23 mouse cellular contexts compared by ENCODE assay signal in the genomic region with DNA sequence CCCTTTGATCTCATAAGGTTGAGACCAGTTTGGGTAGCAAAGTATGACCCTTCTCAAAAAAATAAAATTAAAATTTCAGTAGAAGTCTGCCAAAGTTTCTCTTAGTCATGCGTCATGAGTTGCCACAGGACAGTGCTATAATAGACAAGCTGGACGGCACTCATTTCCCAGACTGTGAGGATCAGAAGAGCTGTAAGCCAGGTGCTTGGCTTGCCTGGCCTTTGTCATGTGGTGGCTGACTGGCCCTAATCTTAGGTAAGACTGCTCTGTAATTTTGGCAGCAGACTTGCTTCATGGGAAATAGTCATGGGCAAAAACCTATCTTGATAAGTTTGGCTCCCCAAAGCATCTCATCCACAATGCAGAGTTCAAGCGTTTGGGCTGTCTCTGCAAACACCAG.
A peak's percentile ranks its signal among the peaks of the same experiment; 100 is the strongest.
DNase-seq lines count a peak whose midpoint lies in the region; ATAC-seq lines count a peak whose summit lies in the region.
"Had no signal": no experiment of that assay in that cellular context is flagged by ENCODE, and none has a peak within 500 bp of the region (broad histone marks: within the 10 kb centered on the region; RNA-seq: fewer than 3 reads in every experiment).

No protein-coding gene starts in this region.

- no peak overlapping the region for H3K27ac ChIP-seq in heart, embryonic 12.5 days (ENCODE audit: poor library complexity, severe bottlenecking)
- H3K27ac ChIP-seq: forebrain, embryonic 12.5 days; forebrain, embryonic 15.5 days; heart, embryonic 15.5 days; hindbrain, embryonic 10.5 days; hindbrain, embryonic 13.5 days; intestine, embryonic 15.5 days had no signal

- no peak overlapping the region for H3K4me3 ChIP-seq in heart, embryonic 12.5 days
- H3K4me3 ChIP-seq: forebrain, embryonic 12.5 days; forebrain, embryonic 15.5 days; heart, embryonic 15.5 days; hindbrain, embryonic 10.5 days; hindbrain, embryonic 13.5 days; intestine, embryonic 15.5 days had no signal

- H3K36me3 ChIP-seq in heart, embryonic 12.5 days = peaks cover 12% of the 10 kb centered on the region
- H3K36me3 ChIP-seq: forebrain, embryonic 12.5 days; forebrain, embryonic 15.5 days; intestine, embryonic 15.5 days had no signal

- H3K9me3 ChIP-seq in heart, embryonic 12.5 days (replicated peaks) = no peaks in the 10 kb centered on the region
- H3K9me3 ChIP-seq: forebrain, embryonic 12.5 days; forebrain, embryonic 15.5 days; heart, embryonic 15.5 days; hindbrain, embryonic 13.5 days; intestine, embryonic 15.5 days had no signal

- H3K9ac ChIP-seq in heart, embryonic 12.5 days = no peak overlapping the region
- H3K9ac ChIP-seq: forebrain, embryonic 12.5 days; forebrain, embryonic 15.5 days; heart, embryonic 15.5 days; hindbrain, embryonic 13.5 days; intestine, embryonic 15.5 days had no signal

- no peaks in the 10 kb centered on the region for H3K27me3 ChIP-seq in heart, embryonic 12.5 days (replicated peaks)
- H3K27me3 ChIP-seq: forebrain, embryonic 12.5 days; forebrain, embryonic 15.5 days; heart, embryonic 15.5 days; hindbrain, embryonic 13.5 days; intestine, embryonic 15.5 days had no signal

- ATAC-seq in heart, embryonic 12.5 days (ENCODE audit: insufficient number of reproducible peaks, low FRiP score) = no peak
- ATAC-seq: activated CD4-positive, CD25-positive, alpha-beta regulatory T cell, adult 4 months; forebrain, embryonic 15.5 days; hindbrain, embryonic 16.5 days; intestine, embryonic 15.5 days had no signal

- WGBS in heart, embryonic 12.5 days = 80% methylated on average over 3 of the region's 3 CpGs

- H3K4me1 ChIP-seq in heart, embryonic 12.5 days (replicated peaks) = peaks cover 10% of the 10 kb centered on the region
- H3K4me1 ChIP-seq: forebrain, embryonic 12.5 days; hindbrain, embryonic 10.5 days; hindbrain, embryonic 13.5 days; intestine, embryonic 15.5 days had no signal

- DNase-seq in gastrocnemius, adult 18-20 months (ENCODE audit: low spot score) = peak; percentile 7
- no peak for DNase-seq in gastrocnemius, postnatal 10 days
- peak; percentile 39 to 40 for DNase-seq in heart, adult 18-20 months
- DNase-seq in heart, postnatal 10 days = peak; percentile 17 to 30
- no peak for DNase-seq in heart, adult 8-10 months (ENCODE audit: low spot score)
- DNase-seq in lung, postnatal 4 days = no peak
- DNase-seq: adrenal gland, adult 8-10 months; adrenal gland, postnatal 25 days; cerebellum, adult 11-12 months; cerebellum, adult 8-10 months; cerebellum, postnatal 14 days; gastrocnemius, postnatal 36 days; kidney, adult 11 months; kidney, adult 8-10 months had no signal

- intact Hi-C loops in heart, postnatal 10 days (cut with DNase I) = no loop called here

- H3K4me2 ChIP-seq in heart, embryonic 12.5 days = no peak overlapping the region
- H3K4me2 ChIP-seq: forebrain, embryonic 12.5 days; forebrain, embryonic 15.5 days; heart, embryonic 15.5 days; hindbrain, embryonic 13.5 days; intestine, embryonic 15.5 days had no signal

Comparison
In these comparisons a context has a peak if more than half of its experiments do, and no peak if none do; other contexts are left out.
1. DNase-seq: peak in gastrocnemius, adult 18-20 months (single experiment), heart, adult 18-20 months (2 of 2) and heart, postnatal 10 days (2 of 2); none in gastrocnemius, postnatal 10 days (single experiment), heart, adult 8-10 months (single experiment) and lung, postnatal 4 days (0 of 2).